Mouse (Mus musculus) limb, embryonic 15.5 days (tissue): ENCODE data around the gene Gm973. TPM values are rescaled to one million over a fixed set of nuclear protein-coding genes. Genes with fewer than 3 reads are reported as not detected.

Experiments used
- ATAC-seq: fragments of 200-750 bp; cut with Nextera tagmentation; 2 replicates; pipeline ENCODE4 v1.8.0; 2017; ENCODE audit warnings: low read depth, moderate TSS enrichment; ENCODE audit not compliant: insufficient number of reproducible peaks, low FRiP score, low TSS enrichment
- H3K27ac ChIP-seq: fragments of 300-500 bp; sonication (generic); 2 replicates; pipeline ENCODE4 v1.5.1; 2015; ENCODE audit warnings: moderate library complexity, mild to moderate bottlenecking, inconsistent platforms
- H3K27me3 ChIP-seq: fragments of 300-500 bp; sonication (generic); 2 replicates; pipeline ENCODE4 v1.6.1; 2015; ENCODE audit warnings: inconsistent platforms
- H3K36me3 ChIP-seq: fragments of 300-500 bp; sonication (generic); 2 replicates; pipeline ENCODE4 v1.6.1; 2015; ENCODE audit warnings: inconsistent platforms
- H3K4me1 ChIP-seq: fragments of 300-500 bp; sonication (generic); 2 replicates; pipeline ENCODE4 v1.6.1; 2015; ENCODE audit warnings: inconsistent platforms
- H3K4me2 ChIP-seq: fragments of 300-500 bp; sonication (generic); 2 replicates; pipeline ENCODE4 v1.6.1; 2015; ENCODE audit warnings: mild to moderate bottlenecking, inconsistent platforms
- H3K4me3 ChIP-seq: fragments of 300-500 bp; sonication (generic); 2 replicates; pipeline ENCODE4 v1.5.1; 2015; ENCODE audit warnings: mild to moderate bottlenecking, inconsistent platforms
- H3K9ac ChIP-seq: fragments of 300-500 bp; sonication (generic); 2 replicates; pipeline ENCODE4 v1.6.1; 2015; ENCODE audit warnings: inconsistent platforms
- H3K9me3 ChIP-seq: fragments of 300-500 bp; sonication (generic); 2 replicates; pipeline ENCODE4 v1.6.1; 2016; ENCODE audit warnings: inconsistent platforms
- WGBS: fragments of 180-500 bp; shearing (Covaris S2); methylation state at CpG from one replicate; pipeline ENCODE4 v1.1.7; 2015; 5-methylcytosine and 5-hydroxymethylcytosine counted together
- polyA plus RNA-seq: library from polyadenylated mRNA; unstranded; fragments of >200 nt; fragmentation: Nextera tagmentation; extraction: Ambion mirVana; gene quantifications from 2 replicates; pipeline ENCODE4 v1.2.1, GENCODE M21; 2015

The Gm973 gene
- polyA plus RNA-seq, 1 experiment from 2014 or later: 2.4 TPM

DNA sequence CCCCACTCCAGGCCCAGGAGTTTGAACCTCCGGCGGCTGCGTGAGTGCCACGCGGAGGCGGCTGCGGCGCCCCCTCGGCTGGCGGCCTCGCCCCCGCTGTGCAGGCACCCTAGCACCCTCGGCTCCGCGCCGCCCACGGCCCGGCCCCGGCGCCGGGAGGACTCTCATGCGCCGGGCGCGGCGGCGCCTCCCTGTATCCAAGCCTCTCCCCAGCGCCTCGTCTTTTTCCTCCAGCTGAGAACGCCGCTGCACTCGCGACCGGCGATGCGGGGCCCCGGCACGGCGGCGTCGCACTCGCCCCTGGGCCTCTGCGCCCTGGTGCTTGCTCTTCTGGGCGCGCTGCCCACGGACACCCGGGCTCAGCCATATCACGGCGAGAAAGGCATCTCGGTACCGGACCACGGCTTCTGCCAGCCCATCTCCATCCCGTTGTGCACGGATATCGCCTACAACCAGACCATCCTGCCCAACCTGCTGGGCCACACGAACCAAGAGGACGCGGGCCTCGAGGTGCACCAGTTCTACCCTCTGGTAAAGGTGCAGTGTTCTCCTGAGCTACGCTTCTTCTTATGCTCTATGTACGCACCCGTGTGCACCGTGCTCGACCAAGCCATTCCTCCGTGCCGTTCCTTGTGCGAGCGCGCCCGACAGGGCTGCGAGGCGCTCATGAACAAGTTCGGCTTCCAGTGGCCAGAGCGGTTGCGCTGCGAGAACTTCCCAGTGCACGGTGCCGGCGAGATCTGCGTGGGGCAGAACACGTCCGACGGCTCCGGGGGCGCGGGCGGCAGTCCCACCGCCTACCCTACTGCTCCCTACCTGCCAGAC, 33.2 kb upstream of the Gm973 start:
- H3K4me1 ChIP-seq: peaks cover 50% of the 10 kb centered on the region
- no peak for ATAC-seq
- H3K9ac ChIP-seq: peak overlapping the region; percentile 57
- H3K9me3 ChIP-seq: no peaks in the 10 kb centered on the region
- peak overlapping the region; percentile 95 for H3K4me2 ChIP-seq
- under 1% methylated on average over 86 of the region's 88 CpGs for WGBS
- H3K27ac ChIP-seq: peak overlapping the region; percentile 99
- no peaks in the 10 kb centered on the region for H3K36me3 ChIP-seq
- H3K4me3 ChIP-seq: peak overlapping the region; percentile 74
- no peaks in the 10 kb centered on the region for H3K27me3 ChIP-seq

DNA sequence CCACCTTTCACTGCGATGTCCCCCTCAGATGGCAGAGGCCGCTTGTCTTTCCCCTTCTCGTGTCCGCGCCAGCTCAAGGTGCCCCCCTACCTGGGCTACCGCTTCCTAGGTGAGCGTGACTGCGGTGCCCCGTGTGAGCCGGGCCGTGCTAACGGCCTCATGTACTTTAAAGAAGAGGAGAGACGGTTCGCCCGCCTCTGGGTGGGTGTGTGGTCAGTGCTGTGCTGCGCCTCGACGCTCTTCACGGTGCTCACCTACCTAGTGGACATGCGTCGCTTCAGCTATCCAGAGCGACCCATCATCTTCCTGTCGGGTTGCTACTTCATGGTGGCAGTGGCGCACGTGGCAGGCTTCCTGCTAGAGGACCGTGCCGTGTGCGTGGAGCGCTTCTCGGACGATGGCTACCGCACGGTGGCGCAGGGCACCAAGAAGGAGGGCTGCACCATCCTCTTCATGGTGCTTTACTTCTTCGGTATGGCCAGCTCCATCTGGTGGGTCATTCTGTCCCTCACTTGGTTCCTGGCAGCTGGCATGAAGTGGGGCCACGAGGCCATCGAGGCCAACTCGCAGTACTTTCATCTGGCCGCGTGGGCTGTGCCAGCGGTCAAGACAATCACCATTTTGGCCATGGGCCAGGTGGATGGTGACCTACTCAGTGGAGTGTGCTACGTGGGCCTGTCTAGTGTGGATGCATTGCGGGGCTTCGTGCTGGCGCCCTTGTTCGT, 32.4 kb upstream of the Gm973 start:
- no peaks in the 10 kb centered on the region for H3K36me3 ChIP-seq
- H3K27ac ChIP-seq: peak overlapping the region; percentile 99
- H3K9ac ChIP-seq: peak overlapping the region; percentile 57
- H3K4me1 ChIP-seq: peaks cover 57% of the 10 kb centered on the region
- 0 out of 2 replicates have a peak, but pooled peaks have one; percentile 15 for ATAC-seq
- peak overlapping the region; percentile 74 for H3K4me3 ChIP-seq
- no peaks in the 10 kb centered on the region for H3K27me3 ChIP-seq
- no peaks in the 10 kb centered on the region for H3K9me3 ChIP-seq
- H3K4me2 ChIP-seq: peak overlapping the region; percentile 95
- 1% methylated on average over 46 of the region's 46 CpGs for WGBS

DNA sequence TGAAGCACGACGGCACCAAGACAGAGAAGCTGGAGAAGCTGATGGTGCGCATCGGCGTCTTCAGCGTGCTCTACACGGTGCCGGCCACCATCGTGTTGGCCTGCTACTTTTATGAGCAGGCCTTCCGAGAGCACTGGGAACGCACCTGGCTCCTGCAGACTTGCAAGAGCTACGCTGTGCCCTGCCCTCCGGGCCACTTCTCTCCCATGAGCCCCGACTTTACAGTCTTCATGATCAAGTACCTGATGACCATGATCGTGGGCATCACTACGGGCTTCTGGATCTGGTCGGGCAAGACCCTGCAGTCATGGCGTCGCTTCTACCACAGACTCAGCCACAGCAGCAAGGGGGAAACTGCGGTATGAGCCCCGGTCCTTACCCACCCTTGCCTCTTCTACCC, 31.8 kb upstream of the Gm973 start:
- Histone ChIP-seq H3K36me3 (no peaks in the 10 kb centered on the region), H3K4me3 (peak overlapping the region; percentile 74), H3K9ac (peak overlapping the region; percentile 57; the same call in 1 of the 2 replicates), H3K27ac (peak overlapping the region; percentile 54; the same call in 1 of the 2 replicates), H3K4me2 (peak overlapping the region; percentile 95), H3K9me3 (no peaks in the 10 kb centered on the region), H3K4me1 (peaks cover 63% of the 10 kb centered on the region), H3K27me3 (no peaks in the 10 kb centered on the region)
- no peak for ATAC-seq
- 5% methylated on average over 21 of the region's 21 CpGs for WGBS

DNA sequence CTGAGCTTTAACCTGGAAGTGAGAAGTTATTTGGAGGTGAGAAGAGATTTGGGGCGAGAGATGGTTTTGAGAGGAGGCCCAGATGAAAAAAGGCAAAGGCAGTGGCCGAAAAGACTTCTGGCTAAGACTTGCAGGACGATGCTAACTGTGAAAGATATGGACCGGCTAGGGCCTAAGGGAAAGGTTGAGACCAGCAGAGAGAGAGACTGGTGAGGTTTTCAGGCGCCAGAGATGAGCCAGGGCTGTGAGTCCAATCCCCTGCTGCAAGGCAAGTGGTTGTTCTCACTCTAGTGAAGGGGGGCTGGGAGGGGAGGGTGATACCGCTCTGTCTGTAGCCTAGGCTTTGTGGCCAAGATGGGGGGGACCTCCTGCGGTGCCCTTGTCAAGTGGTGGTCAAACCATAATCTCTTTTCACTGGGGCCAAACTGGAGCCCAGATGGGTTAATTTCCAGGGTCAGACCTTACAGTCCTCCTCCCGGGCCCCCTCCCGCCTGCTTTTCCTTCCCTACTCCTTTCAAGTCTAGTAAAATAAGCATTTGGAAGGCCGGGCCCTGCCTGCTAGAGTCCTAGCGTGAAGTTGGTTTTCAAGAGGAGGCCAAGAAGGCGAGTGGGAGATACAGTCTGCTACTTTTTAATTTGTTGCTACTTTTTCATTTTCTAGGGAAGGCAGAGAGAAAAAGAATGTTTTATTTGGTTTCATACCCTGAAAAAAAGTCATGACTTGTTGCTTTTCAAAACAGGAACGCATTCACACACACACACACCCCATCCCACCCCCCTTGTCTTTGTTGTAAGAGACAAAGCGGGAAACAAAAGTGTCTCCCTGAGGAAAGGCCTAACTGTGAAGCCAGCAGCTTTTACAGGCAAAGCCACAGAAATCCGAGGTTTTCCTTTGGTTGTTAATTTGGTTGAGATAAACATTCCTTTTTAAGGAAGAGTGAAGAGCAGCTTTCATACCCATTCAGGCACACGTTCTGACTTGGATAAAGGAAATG, 31.0 kb upstream of the Gm973 start:
- peak overlapping the region; percentile 74 for H3K4me3 ChIP-seq
- no peaks in the 10 kb centered on the region for H3K9me3 ChIP-seq
- peak overlapping the region; percentile 95 for H3K4me2 ChIP-seq
- no peaks in the 10 kb centered on the region for H3K36me3 ChIP-seq
- ATAC-seq: no peak
- H3K9ac ChIP-seq: peak overlapping the region; percentile 57; the same call in 1 of the 2 replicates
- H3K4me1 ChIP-seq: peaks cover 64% of the 10 kb centered on the region
- peak overlapping the region; percentile 54 for H3K27ac ChIP-seq
- no peaks in the 10 kb centered on the region for H3K27me3 ChIP-seq
- 8% methylated on average over 16 of the region's 16 CpGs for WGBS

DNA sequence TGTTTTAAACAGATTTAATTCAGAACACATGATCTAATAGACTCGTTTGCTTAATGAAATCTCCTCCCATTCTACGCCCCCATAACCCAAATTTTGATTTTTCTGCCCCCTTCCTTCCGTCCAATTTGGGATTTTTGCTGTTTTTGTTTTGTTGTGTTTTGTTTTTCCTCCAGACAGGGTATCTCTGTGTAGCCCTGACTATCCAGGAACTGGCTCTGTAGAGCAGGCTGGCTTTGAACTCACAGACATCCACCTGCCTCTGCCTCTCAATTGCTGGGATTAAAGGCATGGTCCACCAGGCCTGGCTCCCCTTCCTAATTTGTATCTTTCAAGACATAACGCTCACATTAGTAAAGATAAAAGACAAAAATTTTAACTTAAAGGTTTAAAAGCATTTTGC, 30.3 kb upstream of the Gm973 start:
- no peaks in the 10 kb centered on the region for H3K9me3 ChIP-seq
- WGBS: 50% methylated on average over 4 of the region's 4 CpGs
- peak overlapping the region; percentile 74 for H3K4me3 ChIP-seq
- peaks cover 57% of the 10 kb centered on the region for H3K4me1 ChIP-seq
- no peak for ATAC-seq
- H3K27ac ChIP-seq: no peak overlapping the region
- no peak overlapping the region for H3K9ac ChIP-seq
- H3K4me2 ChIP-seq: peak overlapping the region; percentile 95
- H3K36me3 ChIP-seq: no peaks in the 10 kb centered on the region
- H3K27me3 ChIP-seq: no peaks in the 10 kb centered on the region

DNA sequence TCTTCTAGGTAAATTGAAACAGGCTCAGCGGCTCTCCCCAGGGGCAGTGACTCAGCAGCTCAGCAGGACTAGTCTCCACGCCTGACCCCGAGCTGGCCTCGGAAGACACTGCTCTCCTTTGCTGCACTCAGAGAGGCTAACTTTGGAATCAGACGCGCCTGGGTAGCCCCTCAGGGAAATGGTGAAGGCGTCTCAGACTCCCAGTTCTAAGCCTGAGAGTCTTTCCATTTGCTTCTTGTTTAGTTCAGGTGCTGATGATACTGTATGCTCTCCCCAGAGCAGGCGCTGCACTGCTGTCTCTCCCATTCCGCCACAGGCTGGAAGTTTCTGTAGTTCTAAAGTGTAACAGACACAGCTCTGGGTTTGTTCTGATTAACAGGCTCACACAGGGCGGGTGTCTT, 28.4 kb upstream of the Gm973 start:
- Histone ChIP-seq H3K9ac (no peak overlapping the region), H3K4me3 (peak overlapping the region; percentile 9), H3K27ac (peak overlapping the region; percentile 65), H3K9me3 (no peaks in the 10 kb centered on the region), H3K36me3 (no peaks in the 10 kb centered on the region), H3K4me2 (peak overlapping the region; percentile 31), H3K27me3 (no peaks in the 10 kb centered on the region), H3K4me1 (peaks cover 62% of the 10 kb centered on the region)
- WGBS: 8% methylated on average over 10 of the region's 10 CpGs
- ATAC-seq: no peak

DNA sequence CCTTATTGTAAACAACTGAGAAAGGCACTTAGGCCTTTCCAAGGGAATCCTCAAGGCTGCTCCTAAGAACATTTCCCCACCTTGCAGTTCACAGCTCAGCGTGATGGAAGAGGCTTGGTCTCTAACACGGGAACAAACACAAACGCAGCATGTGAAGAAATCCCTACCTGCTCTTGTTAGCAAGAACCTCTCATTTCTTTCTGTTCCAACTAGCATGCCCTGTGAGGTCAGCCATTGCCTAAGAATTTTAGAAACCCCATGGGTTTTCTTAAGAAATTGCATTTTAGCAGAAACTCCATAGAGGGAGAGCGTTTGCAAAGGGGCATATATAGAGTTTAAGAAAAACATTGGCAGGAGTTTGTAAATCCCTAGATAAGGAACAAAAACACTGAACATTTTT, 27.6 kb upstream of the Gm973 start:
- Histone ChIP-seq H3K4me2 (no peak overlapping the region), H3K4me1 (peaks cover 59% of the 10 kb centered on the region), H3K36me3 (no peaks in the 10 kb centered on the region), H3K9me3 (no peaks in the 10 kb centered on the region), H3K4me3 (no peak overlapping the region), H3K9ac (no peak overlapping the region), H3K27ac (peak overlapping the region; percentile 17; the same call in 1 of the 2 replicates), H3K27me3 (no peaks in the 10 kb centered on the region)
- ATAC-seq: no peak
- 45% methylated on average over 4 of the region's 4 CpGs for WGBS

DNA sequence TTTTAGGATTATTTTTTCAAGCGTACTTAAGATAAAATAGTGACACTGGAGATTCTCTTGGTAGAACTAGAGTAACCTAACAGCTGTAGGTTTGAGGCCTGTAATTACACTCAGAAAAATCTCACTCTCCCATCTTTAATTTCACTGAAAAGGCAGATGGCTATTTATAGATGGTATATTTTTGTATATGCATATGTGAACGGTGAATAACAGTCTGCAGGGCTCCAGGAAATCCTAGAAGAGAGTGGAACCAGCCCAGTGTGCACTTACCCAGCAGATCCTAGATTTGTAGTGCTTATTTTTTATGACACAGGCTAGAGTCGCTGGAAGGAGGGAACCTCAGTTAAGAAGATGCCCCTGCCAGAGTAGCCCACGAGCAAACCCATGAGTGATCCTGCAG, 27.1 kb upstream of the Gm973 start:
- WGBS: 27% methylated on average over 4 of the region's 4 CpGs
- Histone ChIP-seq H3K4me1 (peaks cover 54% of the 10 kb centered on the region), H3K36me3 (no peaks in the 10 kb centered on the region), H3K27me3 (no peaks in the 10 kb centered on the region), H3K4me3 (no peak overlapping the region), H3K4me2 (no peak overlapping the region), H3K27ac (0 out of 2 replicates have a peak overlapping the region, but pooled peaks have one; percentile 17), H3K9me3 (no peaks in the 10 kb centered on the region), H3K9ac (no peak overlapping the region)
- no peak for ATAC-seq

DNA sequence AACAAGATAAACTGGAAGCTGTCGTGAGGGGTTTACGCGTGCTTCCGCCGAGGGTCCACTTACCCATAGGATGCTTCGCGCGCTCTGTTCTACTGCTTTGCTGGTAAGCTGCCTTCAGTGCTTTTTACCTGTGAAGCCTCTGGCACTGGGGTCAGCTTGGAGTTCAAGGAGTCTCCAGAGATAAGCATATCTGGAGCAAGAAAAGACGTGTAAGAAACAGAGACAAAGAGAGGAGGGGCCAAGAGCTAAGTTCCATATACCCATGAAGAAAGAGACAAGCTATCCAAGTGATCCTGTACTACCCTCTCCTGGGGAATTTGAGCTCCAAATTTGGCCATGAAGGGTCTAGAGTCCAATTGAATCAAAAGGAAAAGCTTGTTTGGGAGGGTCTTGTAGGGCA, 24.5 kb upstream of the Gm973 start:
- no peak overlapping the region for H3K4me3 ChIP-seq
- no peaks in the 10 kb centered on the region for H3K27me3 ChIP-seq
- H3K4me2 ChIP-seq: no peak overlapping the region
- ATAC-seq: no peak
- peaks cover 32% of the 10 kb centered on the region for H3K4me1 ChIP-seq
- no peaks in the 10 kb centered on the region for H3K36me3 ChIP-seq
- no peaks in the 10 kb centered on the region for H3K9me3 ChIP-seq
- H3K9ac ChIP-seq: no peak overlapping the region
- 79% methylated on average over 9 of the region's 9 CpGs for WGBS
- no peak overlapping the region for H3K27ac ChIP-seq

DNA sequence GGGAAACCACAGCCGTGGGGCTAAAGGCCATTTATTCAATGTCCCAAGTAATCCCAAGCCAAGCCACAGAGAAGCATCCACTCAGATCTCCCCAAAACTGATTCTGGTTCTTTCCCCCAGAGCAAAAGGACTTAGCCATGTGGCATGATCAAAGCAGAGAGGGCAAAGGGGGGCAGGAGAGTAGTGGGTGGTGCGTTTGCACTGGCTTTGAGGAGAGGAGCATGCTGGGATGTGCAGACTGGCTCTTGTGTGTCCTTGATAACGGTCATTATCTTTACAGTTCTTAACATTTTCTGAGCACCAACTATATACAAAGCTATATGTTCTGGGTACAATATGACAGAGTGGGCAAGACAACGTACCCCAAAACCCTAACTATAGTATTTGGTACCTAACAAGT, 23.6 kb upstream of the Gm973 start:
- no peak for ATAC-seq
- H3K27ac ChIP-seq: no peak overlapping the region
- H3K4me3 ChIP-seq: no peak overlapping the region
- no peaks in the 10 kb centered on the region for H3K36me3 ChIP-seq
- H3K4me2 ChIP-seq: no peak overlapping the region
- H3K9me3 ChIP-seq: no peaks in the 10 kb centered on the region
- no peak overlapping the region for H3K9ac ChIP-seq
- 53% methylated on average over 4 of the region's 4 CpGs for WGBS
- peaks cover 25% of the 10 kb centered on the region for H3K4me1 ChIP-seq
- no peaks in the 10 kb centered on the region for H3K27me3 ChIP-seq

DNA sequence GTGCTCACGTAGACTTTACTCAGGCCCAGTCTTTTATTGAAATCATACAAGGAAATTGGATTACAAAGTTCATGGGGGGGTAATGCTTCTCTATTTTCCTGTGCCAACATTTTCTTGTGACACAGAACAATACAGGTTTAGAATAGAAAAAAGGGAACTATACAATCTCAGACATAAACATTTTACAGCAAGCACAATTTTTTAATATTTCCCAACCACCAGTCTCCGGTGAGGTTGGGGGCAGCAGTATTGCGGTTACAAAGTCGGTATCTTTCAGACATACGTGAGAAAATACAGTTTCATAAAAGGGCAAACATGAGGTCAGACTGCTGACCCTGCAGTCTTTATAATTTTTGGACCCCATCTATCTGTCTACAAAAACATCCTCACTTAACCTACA, 20.1 kb upstream of the Gm973 start:
- 88% methylated on average over 5 of the region's 5 CpGs for WGBS
- no peak for ATAC-seq
- Histone ChIP-seq H3K4me3 (no peak overlapping the region), H3K36me3 (no peaks in the 10 kb centered on the region), H3K4me2 (no peak overlapping the region), H3K27ac (no peak overlapping the region), H3K27me3 (no peaks in the 10 kb centered on the region), H3K4me1 (0 out of 2 replicates have a peak, but pooled peaks cover 7% of the 10 kb centered on the region), H3K9me3 (no peaks in the 10 kb centered on the region), H3K9ac (no peak overlapping the region)
